Mouse (Mus musculus) limb, embryonic 14.5 days (tissue): Measurements from ENCODE around the gene Grxcr1. TPM values are rescaled to one million over a fixed set of nuclear protein-coding genes. Genes with fewer than 3 reads are reported as not detected.

ENCODE experiments used
- ATAC-seq: fragments of 200-750 bp; cut with Nextera tagmentation; 2 replicates; pipeline ENCODE4 v1.8.0; 2017; ENCODE audit warnings: low read depth, moderate number of reproducible peaks, moderate TSS enrichment; ENCODE audit not compliant: low FRiP score
- DNase-seq: peaks from one replicate; pipeline ENCODE4 v3.0.0-alpha.2; 2015; ENCODE audit warnings: low spot score
- H3K27ac ChIP-seq: fragments of 300-500 bp; sonication (generic); replicated peaks from 2 replicates; pipeline ENCODE4 v1.5.1; 2014; ENCODE audit warnings: low read depth, mild to moderate bottlenecking, low read length, moderate library complexity, mixed read lengths
- H3K27me3 ChIP-seq: fragments of 300-500 bp; sonication (generic); 2 replicates; pipeline ENCODE4 v1.6.1; 2014; ENCODE audit warnings: low read length, mixed read lengths; ENCODE audit not compliant: control insufficient read depth, insufficient read depth
- H3K36me3 ChIP-seq: fragments of 300-500 bp; sonication (generic); 2 replicates; pipeline ENCODE4 v1.6.1; 2014; ENCODE audit warnings: mild to moderate bottlenecking, low read length, moderate library complexity, mixed read lengths; ENCODE audit not compliant: control insufficient read depth, insufficient read depth
- H3K4me1 ChIP-seq: fragments of 300-500 bp; sonication (generic); 2 replicates; pipeline ENCODE4 v1.6.1; 2014; ENCODE audit warnings: antibody characterized with exemption, low read length, mixed read lengths; ENCODE audit not compliant: control insufficient read depth, insufficient read depth
- H3K4me2 ChIP-seq: fragments of 300-500 bp; sonication (generic); replicated peaks from 2 replicates; pipeline ENCODE4 v1.6.1; 2014; ENCODE audit warnings: low read depth, mild to moderate bottlenecking, low read length, moderate library complexity; ENCODE audit not compliant: severe bottlenecking
- H3K4me3 ChIP-seq: fragments of 300-500 bp; sonication (generic); replicated peaks from 2 replicates; pipeline ENCODE4 v1.5.1; 2014; ENCODE audit warnings: low read length
- H3K9ac ChIP-seq: fragments of 300-500 bp; sonication (generic); 2 replicates; pipeline ENCODE4 v1.6.1; 2014; ENCODE audit warnings: mild to moderate bottlenecking, low read depth, low read length, moderate library complexity; ENCODE audit not compliant: severe bottlenecking
- H3K9me3 ChIP-seq: fragments of 300-500 bp; sonication (generic); 2 replicates; pipeline ENCODE4 v1.6.1; 2016; ENCODE audit warnings: low read length; ENCODE audit not compliant: control insufficient read depth
- POLR2A ChIP-seq: fragments of 200-500 bp; IDR thresholded peaks from 2 replicates; pipeline ENCODE4 v1.8.0; 2012; ENCODE audit warnings: inconsistent platforms, mild to moderate bottlenecking, moderate library complexity, borderline replicate concordance; ENCODE audit not compliant: insufficient read depth, insufficient read length; ENCODE audit errors: extremely low read depth
- WGBS: fragments of 180-500 bp; shearing (Covaris S2); extraction: QIAGEN DNeasy Blood & Tissue Kit; methylation state at CpG from one replicate; pipeline ENCODE4 v1.1.7; 2014; 5-methylcytosine and 5-hydroxymethylcytosine counted together
- polyA plus RNA-seq, 2 experiments: library from polyadenylated mRNA; depleted of rRNA in 1 of 2; stranded (reverse) in 1 of 2; unstranded in 1 of 2; fragments of >200 nt; fragmentation: Nextera tagmentation in 1 of 2; extraction: Ambion mirVana in 1 of 2; gene quantifications; 2 replicates each; pipeline versions ENCODE4 v1.2.1 to v1.2.3; 2012 to 2014

Gene Grxcr1
- polyA plus RNA-seq, 2 experiments = not detected

DNA sequence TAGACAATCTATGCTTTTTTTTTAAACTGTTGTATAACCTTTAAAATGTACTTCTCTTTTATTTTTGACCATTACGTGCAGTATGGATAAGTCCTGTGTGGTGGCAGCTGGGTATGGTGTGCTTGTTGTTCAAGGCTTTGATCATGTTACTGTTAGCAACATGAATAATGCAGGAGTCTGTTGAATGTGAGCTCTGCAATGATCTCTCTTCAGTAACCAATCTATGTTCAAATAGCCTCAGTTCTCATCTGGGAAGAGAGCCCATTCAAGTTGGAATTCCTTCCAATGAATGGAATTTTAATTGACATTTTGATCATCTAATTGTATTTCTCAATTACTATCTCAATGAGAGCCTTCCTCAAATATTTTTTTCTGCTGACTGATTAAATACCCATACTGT lies 115.2 kb downstream of the Grxcr1 start:
- DNase-seq = no peak
- no peaks in the 10 kb centered on the region for H3K36me3 ChIP-seq
- WGBS = 89% methylated on average over 1 of the region's 1 CpGs
- TF ChIP-seq POLR2A = no peak
- no peaks in the 10 kb centered on the region for H3K4me1 ChIP-seq
- H3K9me3 ChIP-seq = no peaks in the 10 kb centered on the region
- no peaks in the 10 kb centered on the region for H3K27me3 ChIP-seq
- no peak overlapping the region for H3K27ac ChIP-seq
- no peak overlapping the region for H3K4me3 ChIP-seq
- H3K4me2 ChIP-seq = no peak overlapping the region
- ATAC-seq = no peak
- H3K9ac ChIP-seq = no peak overlapping the region

- DNase-seq = no peak
- no peak overlapping the region for H3K9ac ChIP-seq
- H3K9me3 ChIP-seq = no peaks in the 10 kb centered on the region
- H3K4me3 ChIP-seq = no peak overlapping the region
- H3K27me3 ChIP-seq = no peaks in the 10 kb centered on the region
- no peak for ATAC-seq
- H3K27ac ChIP-seq = no peak overlapping the region
- 57% methylated on average over 3 of the region's 3 CpGs for WGBS
- no peak overlapping the region for H3K4me2 ChIP-seq
- H3K36me3 ChIP-seq = no peaks in the 10 kb centered on the region
- H3K4me1 ChIP-seq = no peaks in the 10 kb centered on the region
- no peak for TF ChIP-seq POLR2A
These were observed 118.3 kb downstream of the Grxcr1 start for GRCm38 (mm10) chr5:68149946-68150345.

DNA sequence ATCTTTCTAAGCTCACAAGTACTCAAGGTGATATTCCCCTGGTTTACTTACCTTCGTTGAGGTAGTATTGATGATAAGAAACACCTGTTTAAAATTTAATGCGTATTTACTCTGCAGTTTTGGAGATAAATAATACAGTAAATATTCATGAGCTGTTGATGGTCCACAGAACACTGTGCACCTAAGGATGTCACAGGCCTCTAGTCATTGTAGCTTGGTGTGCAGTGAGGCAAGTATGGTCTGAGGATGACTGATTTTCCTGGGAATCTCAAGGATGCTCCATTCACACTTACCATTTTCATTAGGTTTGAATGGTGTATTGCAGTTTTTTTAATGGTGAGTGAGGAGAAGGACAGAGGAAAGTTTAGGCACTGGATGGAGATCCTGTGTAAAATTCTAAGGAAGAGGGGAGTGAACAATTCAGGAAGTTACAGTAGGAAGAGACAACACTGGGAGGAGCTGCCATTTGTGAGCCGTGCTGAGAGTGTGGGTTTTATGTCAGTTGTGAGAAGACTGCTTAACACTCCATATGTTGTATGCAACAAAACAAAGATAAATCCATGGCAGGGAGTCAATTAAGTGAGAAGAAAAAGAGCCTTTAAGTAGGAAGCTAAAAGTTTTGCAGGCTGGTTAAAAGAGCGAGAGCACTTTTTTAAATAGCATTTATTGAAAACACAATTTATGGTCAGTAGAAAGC lies 118.9 kb downstream of the Grxcr1 start:
- no peak for TF ChIP-seq POLR2A
- H3K9ac ChIP-seq = no peak overlapping the region
- no peaks in the 10 kb centered on the region for H3K27me3 ChIP-seq
- H3K4me2 ChIP-seq = no peak overlapping the region
- H3K36me3 ChIP-seq = no peaks in the 10 kb centered on the region
- H3K4me3 ChIP-seq = no peak overlapping the region
- DNase-seq (no peak), ATAC-seq (no peak)
- H3K27ac ChIP-seq = no peak overlapping the region
- H3K9me3 ChIP-seq = no peaks in the 10 kb centered on the region
- no peaks in the 10 kb centered on the region for H3K4me1 ChIP-seq
- WGBS = 75% methylated on average over 4 of the region's 4 CpGs

GRCm38 (mm10) chr5:68162503-68162902 lies 130.9 kb downstream of the Grxcr1 start:
- Histone ChIP-seq H3K9ac (no peak overlapping the region), H3K27ac (no peak overlapping the region), H3K27me3 (no peaks in the 10 kb centered on the region), H3K4me2 (no peak overlapping the region), H3K4me3 (no peak overlapping the region), H3K4me1 (no peaks in the 10 kb centered on the region), H3K9me3 (no peaks in the 10 kb centered on the region), H3K36me3 (no peaks in the 10 kb centered on the region)
- DNase-seq (no peak), ATAC-seq (no peak)
- TF ChIP-seq POLR2A = no peak
- 49% methylated on average over 2 of the region's 2 CpGs for WGBS

DNA sequence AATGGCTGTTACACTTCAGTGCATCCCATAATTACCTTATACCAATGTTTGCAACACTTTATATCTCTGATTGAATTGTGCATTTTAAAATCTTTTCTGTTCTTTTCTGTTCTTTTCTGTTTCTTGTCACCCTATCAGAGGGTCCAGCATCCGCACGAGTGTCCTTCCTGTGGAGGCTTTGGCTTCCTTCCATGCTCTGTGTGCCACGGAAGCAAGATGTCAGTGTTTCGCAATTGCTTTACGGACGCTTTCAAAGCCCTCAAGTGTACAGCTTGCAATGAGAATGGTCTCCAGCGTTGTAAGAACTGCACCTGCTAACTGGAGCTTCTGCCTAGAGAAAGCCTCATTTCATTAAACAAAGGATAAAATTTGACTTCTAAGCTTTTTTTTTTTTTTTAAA lies 134.3 kb downstream of the Grxcr1 start:
- H3K4me3 ChIP-seq = no peak overlapping the region
- no peak for DNase-seq

More for the DNA sequence above, 134.3 kb downstream of the Grxcr1 start:
- Histone ChIP-seq H3K27me3 (no peaks in the 10 kb centered on the region), H3K9ac (no peak overlapping the region), H3K36me3 (no peaks in the 10 kb centered on the region), H3K4me1 (no peaks in the 10 kb centered on the region), H3K27ac (no peak overlapping the region), H3K4me2 (no peak overlapping the region), H3K9me3 (no peaks in the 10 kb centered on the region)
- no peak for ATAC-seq
- WGBS = 90% methylated on average over 7 of the region's 7 CpGs
- TF ChIP-seq POLR2A = no peak

Other genes starting within 250 kb of the Grxcr1 start
- 7.1 and 7.3 TPM in 2 replicates for gene Atp8a1, start 184.4 kb upstream of the Grxcr1 start, polyA plus RNA-seq (2012; rRNA removed)
- gene Atp8a1, start 184.4 kb upstream of the Grxcr1 start, polyA plus RNA-seq (2014; fragmentation: Nextera tagmentation; extraction: Ambion mirVana) = 6.9 and 9.0 TPM in 2 replicates
- not detected in 2 replicates for gene Gm5108, start 90.2 kb upstream of the Grxcr1 start, polyA plus RNA-seq (2012; rRNA removed)
- not detected in 2 replicates for gene Gm5108, start 90.2 kb upstream of the Grxcr1 start, polyA plus RNA-seq (2014; fragmentation: Nextera tagmentation; extraction: Ambion mirVana)
- not detected in 2 replicates for gene Gm21905, start 85.4 kb upstream of the Grxcr1 start, polyA plus RNA-seq (2012; rRNA removed)
- not detected in 2 replicates for gene Gm21905, start 85.4 kb upstream of the Grxcr1 start, polyA plus RNA-seq (2014; fragmentation: Nextera tagmentation; extraction: Ambion mirVana)